Mouse (Mus musculus) neural tube, embryonic 15.5 days (tissue): ENCODE measurements around the gene Sdk1. TPM values are rescaled to one million over a fixed set of nuclear protein-coding genes. Genes with fewer than 3 reads are reported as not detected.

Experiments used
- ATAC-seq: fragments of 200-750 bp; cut with Nextera tagmentation; 2 replicates; pipeline ENCODE4 v1.8.0; 2017; ENCODE audit warnings: mild to moderate bottlenecking, moderate TSS enrichment, moderate library complexity; ENCODE audit not compliant: low FRiP score
- H3K27ac ChIP-seq: fragments of 300-500 bp; sonication (generic); replicated peaks from 2 replicates; pipeline ENCODE4 v1.5.1; 2015; ENCODE audit warnings: mild to moderate bottlenecking, inconsistent platforms
- H3K27me3 ChIP-seq: fragments of 300-500 bp; sonication (generic); replicated peaks from 2 replicates; pipeline ENCODE4 v1.6.1; 2015; ENCODE audit warnings: inconsistent platforms
- H3K36me3 ChIP-seq: fragments of 300-500 bp; sonication (generic); 2 replicates; pipeline ENCODE4 v1.6.1; 2015; ENCODE audit warnings: inconsistent platforms
- H3K4me1 ChIP-seq: fragments of 300-500 bp; sonication (generic); 2 replicates; pipeline ENCODE4 v1.6.1; 2015; ENCODE audit warnings: inconsistent platforms
- H3K4me2 ChIP-seq: fragments of 300-500 bp; sonication (generic); 2 replicates; pipeline ENCODE4 v1.6.1; 2015; ENCODE audit warnings: inconsistent platforms, mild to moderate bottlenecking, moderate library complexity
- H3K4me3 ChIP-seq: fragments of 300-500 bp; sonication (generic); replicated peaks from 2 replicates; pipeline ENCODE4 v1.5.1; 2015; ENCODE audit warnings: mild to moderate bottlenecking, inconsistent platforms
- H3K9ac ChIP-seq: fragments of 300-500 bp; sonication (generic); replicated peaks from 2 replicates; pipeline ENCODE4 v1.6.1; 2015; ENCODE audit warnings: mild to moderate bottlenecking, inconsistent platforms
- H3K9me3 ChIP-seq: fragments of 300-500 bp; sonication (generic); replicated peaks from 2 replicates; pipeline ENCODE4 v1.6.1; 2016; ENCODE audit warnings: inconsistent platforms
- WGBS: fragments of 180-500 bp; shearing (Covaris S2); methylation state at CpG from one replicate; pipeline ENCODE4 v1.1.7; 2015; ENCODE audit warnings: mixed read lengths; 5-methylcytosine and 5-hydroxymethylcytosine counted together
- polyA plus RNA-seq: library from polyadenylated mRNA; unstranded; fragments of >200 nt; fragmentation: Nextera tagmentation; extraction: Ambion mirVana; gene quantifications from 2 replicates; pipeline ENCODE4 v1.2.1, GENCODE M21; 2015

Gene Sdk1
- polyA plus RNA-seq, 1 experiment from 2014 or later, result 2.7 TPM

DNA sequence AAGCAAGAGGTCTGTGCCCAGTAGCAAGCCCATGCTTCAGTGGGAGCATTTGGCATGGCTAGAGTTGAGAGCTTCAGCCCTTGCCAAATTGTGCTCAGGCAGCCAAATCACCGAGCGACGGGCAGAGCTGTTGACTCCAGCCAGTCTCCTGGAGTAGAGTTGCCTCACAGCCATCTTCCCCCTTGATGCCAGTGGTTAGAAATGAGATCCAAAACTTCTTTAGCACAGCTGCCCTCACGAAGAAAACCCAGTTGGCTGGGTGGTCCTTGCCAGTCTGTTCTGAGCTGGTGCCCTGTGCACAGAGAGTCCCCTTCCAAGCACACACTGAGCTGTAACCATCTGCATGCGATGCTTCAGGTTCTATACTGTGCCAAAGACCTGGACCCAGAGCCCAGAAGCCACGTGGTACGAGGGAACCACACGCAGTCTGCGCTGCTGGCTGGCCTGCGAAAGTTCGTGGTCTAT lies 855.1 kb downstream of the Sdk1 start:
- peaks cover 7% of the 10 kb centered on the region; the same call in 1 of the 2 replicates for H3K4me1 ChIP-seq
- peak; percentile 59; the same call in 1 of the 2 replicates for ATAC-seq
- H3K27me3 ChIP-seq, result no peaks in the 10 kb centered on the region
- H3K4me3 ChIP-seq, result no peak overlapping the region
- no peak overlapping the region for H3K4me2 ChIP-seq
- no peaks in the 10 kb centered on the region for H3K36me3 ChIP-seq
- no peak overlapping the region for H3K27ac ChIP-seq
- H3K9ac ChIP-seq, result no peak overlapping the region
- H3K9me3 ChIP-seq, result no peaks in the 10 kb centered on the region
- 88% methylated on average over 11 of the region's 11 CpGs for WGBS

DNA sequence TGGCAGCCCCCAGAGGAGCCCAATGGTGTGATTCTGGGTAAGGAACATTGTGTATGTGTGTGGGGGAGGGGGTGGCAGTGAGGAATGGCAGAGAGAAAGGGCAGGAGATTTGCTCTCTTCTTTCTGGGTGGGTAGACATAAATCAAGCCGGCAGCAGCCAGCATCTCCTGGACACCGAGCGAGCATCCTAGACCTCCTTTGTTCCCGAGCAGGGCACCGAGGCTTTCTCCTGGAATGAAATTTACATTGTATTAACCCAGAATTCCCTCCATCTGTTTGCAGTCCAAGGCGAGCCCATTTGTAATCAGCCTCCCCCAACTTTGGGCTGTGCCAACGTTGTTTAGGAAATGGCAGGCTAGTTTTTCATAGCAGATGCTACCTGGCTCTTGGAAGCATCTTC lies 858.9 kb downstream of the Sdk1 start:
- WGBS, result 39% methylated on average over 7 of the region's 7 CpGs
- H3K27ac ChIP-seq, result no peak overlapping the region

GRCm38 (mm10) chr5:142107434-142107833 lies 866.1 kb downstream of the Sdk1 start:
- Histone ChIP-seq H3K4me1 (peaks cover 11% of the 10 kb centered on the region), H3K27ac (peak overlapping the region; percentile 33; the same call in 1 of the 2 replicates), H3K9me3 (no peaks in the 10 kb centered on the region), H3K27me3 (no peaks in the 10 kb centered on the region), H3K4me2 (no peak overlapping the region), H3K4me3 (no peak overlapping the region), H3K36me3 (no peaks in the 10 kb centered on the region), H3K9ac (no peak overlapping the region)
- 50% methylated on average over 11 of the region's 11 CpGs for WGBS
- ATAC-seq, result no peak

More for the DNA sequence above, 858.9 kb downstream of the Sdk1 start:
- Histone ChIP-seq H3K9me3 (no peaks in the 10 kb centered on the region), H3K9ac (no peak overlapping the region), H3K4me2 (no peak overlapping the region), H3K4me1 (peaks cover 7% of the 10 kb centered on the region; the same call in 1 of the 2 replicates), H3K27me3 (no peaks in the 10 kb centered on the region), H3K4me3 (no peak overlapping the region), H3K36me3 (no peaks in the 10 kb centered on the region)
- no peak for ATAC-seq

DNA sequence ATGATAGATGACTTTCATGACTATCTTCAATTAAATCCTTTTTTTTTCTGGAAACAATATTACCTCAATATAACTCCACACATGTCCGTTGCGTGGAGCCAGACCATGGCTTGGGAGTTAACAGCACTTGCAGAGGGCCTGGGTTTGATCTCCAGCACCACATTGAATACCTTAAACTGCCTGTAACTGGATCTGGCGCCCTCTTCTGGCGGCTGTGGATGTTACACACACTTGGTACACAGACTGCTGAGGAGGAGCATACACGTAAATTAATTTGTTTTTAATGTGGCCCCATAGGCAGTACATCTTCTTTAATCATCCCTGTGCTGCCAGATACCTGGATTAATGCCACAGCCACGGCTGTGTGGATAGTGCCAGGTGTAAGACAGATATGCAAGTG lies 870.7 kb downstream of the Sdk1 start:
- Histone ChIP-seq H3K4me2 (no peak overlapping the region), H3K27ac (no peak overlapping the region), H3K9ac (no peak overlapping the region), H3K4me3 (no peak overlapping the region), H3K9me3 (no peaks in the 10 kb centered on the region), H3K4me1 (peaks cover 22% of the 10 kb centered on the region), H3K36me3 (no peaks in the 10 kb centered on the region), H3K27me3 (no peaks in the 10 kb centered on the region)
- 80% methylated on average over 6 of the region's 6 CpGs for WGBS
- ATAC-seq, result no peak

DNA sequence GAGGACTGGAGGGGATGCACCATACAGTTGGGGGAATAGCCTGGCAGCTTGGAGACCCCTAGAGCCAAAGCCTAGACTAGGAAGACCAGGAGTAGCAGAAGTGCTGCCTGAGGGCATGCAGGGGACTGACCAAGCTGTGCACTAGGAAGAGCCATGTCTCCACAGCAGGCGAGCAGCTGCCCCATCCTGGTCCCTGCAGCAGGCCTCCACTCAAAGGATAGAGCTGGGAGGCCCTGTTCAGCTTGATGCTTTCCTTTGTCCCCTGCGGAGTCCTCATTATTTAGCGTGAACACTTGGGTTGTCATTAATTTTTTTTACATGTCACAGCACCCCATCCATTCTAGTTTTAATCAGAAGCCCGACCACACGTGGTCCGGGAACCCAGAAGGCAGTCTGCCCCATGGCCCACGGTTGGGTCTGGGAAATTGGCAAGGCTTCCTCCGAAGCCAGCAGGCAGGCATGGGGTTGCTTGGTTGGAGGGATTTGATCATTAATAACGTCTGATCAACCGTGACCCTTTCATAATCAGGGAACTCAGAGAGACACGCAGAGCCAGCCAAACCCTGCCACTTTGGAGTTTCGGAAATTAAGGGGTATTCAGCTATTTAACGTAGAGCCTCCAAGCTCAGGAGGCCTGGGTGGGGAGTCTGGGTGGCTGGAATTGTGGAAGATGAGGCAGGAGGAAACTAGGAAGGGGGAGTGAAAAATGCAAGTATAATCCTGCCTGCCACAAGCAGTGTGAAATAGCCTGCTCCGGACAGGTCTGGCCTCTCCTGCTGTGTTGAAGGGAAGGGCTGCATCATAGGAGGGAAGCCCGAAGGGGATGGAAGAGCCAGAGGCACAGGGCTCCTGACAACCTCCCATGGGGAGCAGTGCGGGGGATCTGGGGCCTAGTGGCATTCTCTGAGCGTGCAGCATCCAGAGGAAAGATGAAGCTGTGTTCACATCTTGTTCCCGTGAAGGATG lies 872.2 kb downstream of the Sdk1 start:
- no peak for ATAC-seq
- Histone ChIP-seq H3K9ac (no peak overlapping the region), H3K27ac (no peak overlapping the region), H3K4me2 (no peak overlapping the region), H3K36me3 (no peaks in the 10 kb centered on the region), H3K9me3 (no peaks in the 10 kb centered on the region), H3K4me3 (no peak overlapping the region), H3K4me1 (peaks cover 14% of the 10 kb centered on the region), H3K27me3 (no peaks in the 10 kb centered on the region)
- WGBS, result 19% methylated on average over 18 of the region's 18 CpGs

DNA sequence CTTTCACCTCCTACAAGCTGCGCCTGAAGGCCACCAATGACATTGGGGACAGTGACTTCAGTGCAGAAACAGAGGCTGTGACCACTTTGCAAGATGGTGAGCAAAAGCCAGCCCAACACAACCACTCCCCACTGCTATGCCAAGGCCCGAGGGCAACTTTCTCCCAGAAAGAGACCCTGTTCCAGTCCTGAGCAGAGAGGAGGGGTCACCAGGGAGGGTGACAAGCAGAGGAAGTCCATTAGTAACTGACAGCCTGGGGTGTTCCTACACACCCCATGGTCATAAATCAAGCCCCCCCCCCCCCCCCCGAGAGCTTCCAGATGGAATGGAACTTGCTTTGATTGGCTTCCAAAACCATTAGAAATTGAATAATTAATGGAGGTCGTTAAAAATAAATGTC lies 886.5 kb downstream of the Sdk1 start:
- Histone ChIP-seq H3K4me2 (no peak overlapping the region), H3K27ac (no peak overlapping the region), H3K9me3 (no peaks in the 10 kb centered on the region), H3K9ac (no peak overlapping the region), H3K4me1 (peaks cover 4% of the 10 kb centered on the region; the same call in 1 of the 2 replicates), H3K4me3 (no peak overlapping the region), H3K27me3 (no peaks in the 10 kb centered on the region), H3K36me3 (no peaks in the 10 kb centered on the region)
- no peak for ATAC-seq
- 43% methylated on average over 4 of the region's 4 CpGs for WGBS

DNA sequence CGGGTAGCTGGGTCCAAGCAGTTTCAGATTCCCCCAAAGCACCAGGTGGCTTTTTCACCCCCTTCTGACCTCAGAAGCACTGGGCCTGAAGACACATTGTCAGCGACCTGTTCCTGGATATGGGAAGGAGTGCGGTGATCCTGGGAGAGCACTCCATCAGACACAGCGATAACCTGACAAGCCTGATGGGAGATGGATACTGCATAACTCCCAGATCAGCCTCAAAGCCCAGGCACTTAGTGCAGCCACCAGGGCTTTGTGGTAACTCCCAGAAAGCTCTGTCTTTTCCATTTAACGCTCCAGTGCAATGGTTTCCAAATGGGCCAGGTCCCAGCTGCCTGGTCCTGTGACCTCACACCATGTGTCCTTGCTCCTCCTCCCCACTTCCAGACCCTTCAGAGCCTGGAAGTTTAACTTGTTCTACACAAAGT lies 886.9 kb downstream of the Sdk1 start:
- Histone ChIP-seq H3K9me3 (no peaks in the 10 kb centered on the region), H3K4me1 (peaks cover 4% of the 10 kb centered on the region; the same call in 1 of the 2 replicates), H3K27ac (no peak overlapping the region), H3K4me2 (no peak overlapping the region), H3K27me3 (no peaks in the 10 kb centered on the region), H3K9ac (no peak overlapping the region), H3K36me3 (no peaks in the 10 kb centered on the region), H3K4me3 (no peak overlapping the region)
- ATAC-seq, result no peak
- WGBS, result 16% methylated on average over 5 of the region's 5 CpGs

- Histone ChIP-seq H3K27ac (no peak overlapping the region), H3K4me1 (peaks cover 14% of the 10 kb centered on the region), H3K4me3 (no peak overlapping the region), H3K9me3 (no peaks in the 10 kb centered on the region), H3K4me2 (no peak overlapping the region), H3K27me3 (no peaks in the 10 kb centered on the region), H3K36me3 (no peaks in the 10 kb centered on the region), H3K9ac (no peak overlapping the region)
- ATAC-seq, result no peak
- 5% methylated on average over 2 of the region's 2 CpGs for WGBS
Measured at GRCm38 (mm10) chr5:142130004-142130403, 888.7 kb downstream of the Sdk1 start.

GRCm38 (mm10) chr5:142139978-142140377 lies 898.7 kb downstream of the Sdk1 start:
- Histone ChIP-seq H3K27ac (no peak overlapping the region), H3K4me2 (no peak overlapping the region), H3K9ac (no peak overlapping the region), H3K4me1 (peaks cover 4% of the 10 kb centered on the region), H3K4me3 (no peak overlapping the region), H3K36me3 (no peaks in the 10 kb centered on the region), H3K9me3 (no peaks in the 10 kb centered on the region), H3K27me3 (no peaks in the 10 kb centered on the region)
- WGBS, result 75% methylated on average over 7 of the region's 7 CpGs
- ATAC-seq, result no peak

- 84% methylated on average over 8 of the region's 8 CpGs for WGBS
- Histone ChIP-seq H3K27me3 (no peaks in the 10 kb centered on the region; the same call in 1 of the 2 replicates), H3K4me2 (no peak overlapping the region), H3K4me3 (no peak overlapping the region), H3K27ac (no peak overlapping the region), H3K4me1 (no peaks in the 10 kb centered on the region), H3K9me3 (peaks cover 6% of the 10 kb centered on the region; the same call in 1 of the 2 replicates), H3K36me3 (peaks cover 16% of the 10 kb centered on the region; the same call in 1 of the 2 replicates), H3K9ac (no peak overlapping the region)
- ATAC-seq, result no peak
Measured at GRCm38 (mm10) chr5:142149594-142149993, 908.3 kb downstream of the Sdk1 start.

DNA sequence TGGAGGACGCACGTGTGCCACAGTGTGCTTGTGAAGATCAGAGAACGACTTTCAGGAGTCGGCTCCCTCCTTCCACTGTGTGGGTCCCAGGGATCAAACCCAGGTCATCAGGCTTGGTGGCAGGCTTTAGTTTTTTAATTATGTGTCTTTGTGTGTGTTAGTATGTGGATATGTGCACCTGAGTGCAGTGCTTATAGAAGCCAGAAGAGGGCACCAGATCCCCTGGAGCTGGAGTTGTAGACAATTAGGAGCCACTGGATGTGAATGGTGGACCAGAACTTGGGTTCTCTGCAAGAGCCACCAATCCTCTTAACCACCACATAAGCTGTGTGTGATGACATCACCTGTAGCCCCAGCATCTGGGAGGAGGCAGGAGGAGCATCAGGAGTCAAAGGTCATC lies 909.5 kb downstream of the Sdk1 start:
- no peak overlapping the region for H3K4me2 ChIP-seq
- H3K36me3 ChIP-seq, result peaks cover 16% of the 10 kb centered on the region; the same call in 1 of the 2 replicates
- H3K9ac ChIP-seq, result no peak overlapping the region
- no peak for ATAC-seq
- H3K27me3 ChIP-seq, result no peaks in the 10 kb centered on the region; the same call in 1 of the 2 replicates
- H3K27ac ChIP-seq, result no peak overlapping the region
- H3K4me3 ChIP-seq, result no peak overlapping the region
- peaks cover 6% of the 10 kb centered on the region; the same call in 1 of the 2 replicates for H3K9me3 ChIP-seq
- H3K4me1 ChIP-seq, result no peaks in the 10 kb centered on the region
- 94% methylated on average over 4 of the region's 4 CpGs for WGBS
